Mouse (Mus musculus): ENCODE data around the gene Ubap2l. TPM values are rescaled to one million over a fixed set of nuclear protein-coding genes. Genes with fewer than 3 reads are reported as not detected.

Gene Ubap2l
- polyA plus RNA-seq, 1 experiment from 2014 or later = 64.4 TPM

- peak overlapping the region; percentile 85 for H3K4me2 ChIP-seq (ENCODE audit: low read depth, low read length)
- peaks cover 11% of the 10 kb centered on the region for H3K4me1 ChIP-seq (ENCODE audit: control insufficient read depth, low read depth, low read length)
- peaks cover 20% of the 10 kb centered on the region for H3K36me3 ChIP-seq (ENCODE audit: control insufficient read depth, insufficient read depth)
- H3K27ac ChIP-seq (ENCODE audit: low read length) = peak overlapping the region; percentile 48
- peak; percentile 60 for ATAC-seq (ENCODE audit: low read depth)
- 11% methylated on average over 21 of the region's 23 CpGs for WGBS (ENCODE audit: insufficient replicate concordance)
- H3K27me3 ChIP-seq (ENCODE audit: control insufficient read depth, insufficient read depth, low read depth, low read length) = no peaks in the 10 kb centered on the region
- H3K9me3 ChIP-seq (replicated peaks; ENCODE audit: control insufficient read depth, low read length) = no peaks in the 10 kb centered on the region
- H3K9ac ChIP-seq (ENCODE audit: low read depth, low read length) = peak overlapping the region; percentile 65
- H3K4me3 ChIP-seq (ENCODE audit: low read depth, low read length) = peak overlapping the region; percentile 72
Measured at GRCm38 (mm10) chr3:89997791-89998495, 54.5 kb downstream of the Ubap2l start.

- no peak overlapping the region for H3K4me2 ChIP-seq (ENCODE audit: low read depth, low read length)
- 79% methylated on average over 5 of the region's 5 CpGs for WGBS (ENCODE audit: insufficient replicate concordance)
- H3K9ac ChIP-seq (ENCODE audit: low read depth, low read length) = no peak overlapping the region
- H3K9me3 ChIP-seq (replicated peaks; ENCODE audit: control insufficient read depth, low read length) = no peaks in the 10 kb centered on the region
- peaks cover 11% of the 10 kb centered on the region for H3K4me1 ChIP-seq (ENCODE audit: control insufficient read depth, low read depth, low read length)
- H3K36me3 ChIP-seq (ENCODE audit: control insufficient read depth, insufficient read depth) = peaks cover 8% of the 10 kb centered on the region
- no peak overlapping the region for H3K4me3 ChIP-seq (ENCODE audit: low read depth, low read length)
- ATAC-seq (ENCODE audit: low read depth) = no peak
- H3K27ac ChIP-seq (ENCODE audit: low read length) = no peak overlapping the region
- H3K27me3 ChIP-seq (ENCODE audit: control insufficient read depth, insufficient read depth, low read depth, low read length) = no peaks in the 10 kb centered on the region
Measured at GRCm38 (mm10) chr3:89994807-89995515, 57.5 kb downstream of the Ubap2l start.

- Histone ChIP-seq H3K4me3 (ENCODE audit: low read depth, low read length) (no peak overlapping the region), H3K4me1 (ENCODE audit: control insufficient read depth, low read depth, low read length) (no peaks in the 10 kb centered on the region), H3K36me3 (ENCODE audit: control insufficient read depth, insufficient read depth) (no peaks in the 10 kb centered on the region), H3K27me3 (ENCODE audit: control insufficient read depth, insufficient read depth, low read depth, low read length) (no peaks in the 10 kb centered on the region), H3K4me2 (ENCODE audit: low read depth, low read length) (no peak overlapping the region), H3K9ac (ENCODE audit: low read depth, low read length) (no peak overlapping the region), H3K27ac (ENCODE audit: low read length) (no peak overlapping the region), H3K9me3 (replicated peaks; ENCODE audit: control insufficient read depth, low read length) (no peaks in the 10 kb centered on the region)
- no peak for ATAC-seq (ENCODE audit: low read depth)
- WGBS (ENCODE audit: insufficient replicate concordance) = 45% methylated on average over 4 of the region's 4 CpGs
Measured at GRCm38 (mm10) chr3:89987822-89988221, 64.6 kb downstream of the Ubap2l start.

DNA sequence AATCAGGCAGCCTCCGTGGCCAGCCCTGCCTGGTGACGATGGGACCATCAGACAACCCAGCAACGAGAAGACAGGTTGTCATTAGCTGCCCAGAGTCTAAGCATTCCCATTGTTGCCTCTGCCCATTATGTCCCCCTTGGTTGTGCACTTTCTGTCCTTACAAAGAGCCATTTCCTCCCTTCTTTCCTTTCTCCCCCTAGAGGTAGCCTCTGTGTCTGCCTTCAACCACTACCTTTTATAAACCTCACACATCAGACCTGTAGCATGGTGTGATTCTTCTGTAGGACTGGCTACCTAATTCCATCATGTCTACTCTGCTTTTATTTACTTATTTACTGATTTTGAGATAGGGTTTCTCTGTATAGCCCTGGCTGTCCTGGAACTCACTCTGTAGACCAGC, 65.2 kb downstream of the Ubap2l start:
- Histone ChIP-seq H3K4me3 (ENCODE audit: low read depth, low read length) (no peak overlapping the region), H3K36me3 (ENCODE audit: control insufficient read depth, insufficient read depth) (no peaks in the 10 kb centered on the region), H3K27ac (ENCODE audit: low read length) (no peak overlapping the region), H3K9me3 (replicated peaks; ENCODE audit: control insufficient read depth, low read length) (no peaks in the 10 kb centered on the region), H3K4me2 (ENCODE audit: low read depth, low read length) (no peak overlapping the region), H3K4me1 (ENCODE audit: control insufficient read depth, low read depth, low read length) (no peaks in the 10 kb centered on the region), H3K9ac (ENCODE audit: low read depth, low read length) (no peak overlapping the region), H3K27me3 (ENCODE audit: control insufficient read depth, insufficient read depth, low read depth, low read length) (no peaks in the 10 kb centered on the region)
- 29% methylated on average over 3 of the region's 3 CpGs for WGBS (ENCODE audit: insufficient replicate concordance)
- ATAC-seq (ENCODE audit: low read depth) = no peak

- no peaks in the 10 kb centered on the region for H3K36me3 ChIP-seq (ENCODE audit: control insufficient read depth, insufficient read depth)
- H3K4me1 ChIP-seq (ENCODE audit: control insufficient read depth, low read depth, low read length) = no peaks in the 10 kb centered on the region
- H3K27me3 ChIP-seq (ENCODE audit: control insufficient read depth, insufficient read depth, low read depth, low read length) = no peaks in the 10 kb centered on the region
- H3K9me3 ChIP-seq (replicated peaks; ENCODE audit: control insufficient read depth, low read length) = no peaks in the 10 kb centered on the region
- no peak overlapping the region for H3K4me3 ChIP-seq (ENCODE audit: low read depth, low read length)
- no peak overlapping the region for H3K27ac ChIP-seq (ENCODE audit: low read length)
- ATAC-seq (ENCODE audit: low read depth) = no peak
- 55% methylated on average over 5 of the region's 5 CpGs for WGBS (ENCODE audit: insufficient replicate concordance)
- H3K4me2 ChIP-seq (ENCODE audit: low read depth, low read length) = no peak overlapping the region
- no peak overlapping the region for H3K9ac ChIP-seq (ENCODE audit: low read depth, low read length)
Measured at GRCm38 (mm10) chr3:89982426-89982825, 70.0 kb downstream of the Ubap2l start.

GRCm38 (mm10) chr3:89976859-89977258, 75.6 kb downstream of the Ubap2l start:
- no peak overlapping the region for H3K4me3 ChIP-seq (ENCODE audit: low read depth, low read length)
- no peak for ATAC-seq (ENCODE audit: low read depth)
- H3K36me3 ChIP-seq (ENCODE audit: control insufficient read depth, insufficient read depth) = no peaks in the 10 kb centered on the region
- H3K4me1 ChIP-seq (ENCODE audit: control insufficient read depth, low read depth, low read length) = no peaks in the 10 kb centered on the region
- H3K27me3 ChIP-seq (ENCODE audit: control insufficient read depth, insufficient read depth, low read depth, low read length) = no peaks in the 10 kb centered on the region
- no peak overlapping the region for H3K27ac ChIP-seq (ENCODE audit: low read length)
- no peak overlapping the region for H3K4me2 ChIP-seq (ENCODE audit: low read depth, low read length)
- no peaks in the 10 kb centered on the region for H3K9me3 ChIP-seq (replicated peaks; ENCODE audit: control insufficient read depth, low read length)
- no peak overlapping the region for H3K9ac ChIP-seq (ENCODE audit: low read depth, low read length)

DNA sequence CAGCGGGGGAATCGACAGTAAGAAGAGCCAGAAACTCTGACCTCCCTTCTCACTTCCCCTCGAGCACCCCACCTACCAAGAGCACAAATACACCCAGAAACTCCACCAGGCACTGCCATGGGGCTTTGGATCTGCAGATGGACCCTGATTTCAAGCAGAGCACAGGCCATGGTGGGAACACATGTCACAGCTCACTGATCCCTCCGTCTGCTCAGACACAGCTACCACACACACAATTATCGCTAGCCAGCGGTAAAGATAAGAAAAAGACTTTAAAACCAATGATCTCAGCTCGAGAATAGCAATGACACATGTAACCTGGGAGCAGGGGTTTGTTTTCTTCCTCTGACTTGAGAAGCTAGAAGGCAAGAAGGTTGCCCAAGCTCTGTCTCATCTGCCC, 83.9 kb downstream of the Ubap2l start:
- Histone ChIP-seq H3K9me3 (replicated peaks; ENCODE audit: control insufficient read depth, low read length) (no peaks in the 10 kb centered on the region), H3K27ac (ENCODE audit: low read length) (no peak overlapping the region), H3K4me2 (ENCODE audit: low read depth, low read length) (no peak overlapping the region), H3K4me3 (ENCODE audit: low read depth, low read length) (no peak overlapping the region), H3K9ac (ENCODE audit: low read depth, low read length) (no peak overlapping the region), H3K27me3 (ENCODE audit: control insufficient read depth, insufficient read depth, low read depth, low read length) (peaks cover 8% of the 10 kb centered on the region), H3K4me1 (ENCODE audit: control insufficient read depth, low read depth, low read length) (no peaks in the 10 kb centered on the region; the same call in 1 of the 2 replicates), H3K36me3 (ENCODE audit: control insufficient read depth, insufficient read depth) (no peaks in the 10 kb centered on the region)
- 21% methylated on average over 7 of the region's 7 CpGs for WGBS (ENCODE audit: insufficient replicate concordance)
- ATAC-seq (ENCODE audit: low read depth) = no peak

GRCm38 (mm10) chr3:89966946-89967345, 85.5 kb downstream of the Ubap2l start:
- Histone ChIP-seq H3K4me1 (ENCODE audit: control insufficient read depth, low read depth, low read length) (no peaks in the 10 kb centered on the region; the same call in 1 of the 2 replicates), H3K27ac (ENCODE audit: low read length) (no peak overlapping the region), H3K36me3 (ENCODE audit: control insufficient read depth, insufficient read depth) (no peaks in the 10 kb centered on the region), H3K27me3 (ENCODE audit: control insufficient read depth, insufficient read depth, low read depth, low read length) (peaks cover 24% of the 10 kb centered on the region), H3K4me2 (ENCODE audit: low read depth, low read length) (no peak overlapping the region), H3K4me3 (ENCODE audit: low read depth, low read length) (no peak overlapping the region), H3K9ac (ENCODE audit: low read depth, low read length) (no peak overlapping the region), H3K9me3 (replicated peaks; ENCODE audit: control insufficient read depth, low read length) (no peaks in the 10 kb centered on the region)
- ATAC-seq (ENCODE audit: low read depth) = no peak
- 49% methylated on average over 4 of the region's 4 CpGs for whole genome bisulfite sequencing (ENCODE audit: insufficient replicate concordance)

DNA sequence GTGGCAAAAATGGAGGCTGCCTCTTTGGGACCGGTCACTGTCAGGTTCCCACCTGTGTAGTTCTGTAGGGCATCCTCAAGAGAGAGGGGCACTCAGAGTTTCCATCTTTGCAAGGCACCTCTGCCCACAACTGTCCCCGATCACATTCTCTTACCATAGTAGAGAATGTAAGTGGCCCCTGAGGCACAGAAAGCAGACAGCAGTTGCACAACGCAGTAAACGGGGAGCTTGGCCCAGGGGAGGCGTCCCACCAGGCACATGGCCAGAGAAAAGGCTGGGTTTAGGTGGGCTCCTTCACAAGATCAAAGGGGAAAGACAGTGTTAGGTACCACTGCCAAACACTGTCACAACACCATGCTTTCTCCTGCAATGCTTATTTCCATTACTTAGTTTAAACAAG, 86.5 kb downstream of the Ubap2l start:
- no peak overlapping the region for H3K4me2 ChIP-seq (ENCODE audit: low read depth, low read length)
- WGBS (ENCODE audit: insufficient replicate concordance) = 71% methylated on average over 5 of the region's 5 CpGs
- no peak for ATAC-seq (ENCODE audit: low read depth)
- H3K4me1 ChIP-seq (ENCODE audit: control insufficient read depth, low read depth, low read length) = no peaks in the 10 kb centered on the region; the same call in 1 of the 2 replicates
- H3K9me3 ChIP-seq (replicated peaks; ENCODE audit: control insufficient read depth, low read length) = no peaks in the 10 kb centered on the region
- peaks cover 34% of the 10 kb centered on the region for H3K27me3 ChIP-seq (ENCODE audit: control insufficient read depth, insufficient read depth, low read depth, low read length)
- H3K27ac ChIP-seq (ENCODE audit: low read length) = no peak overlapping the region
- no peak overlapping the region for H3K4me3 ChIP-seq (ENCODE audit: low read depth, low read length)
- no peak overlapping the region for H3K9ac ChIP-seq (ENCODE audit: low read depth, low read length)
- H3K36me3 ChIP-seq (ENCODE audit: control insufficient read depth, insufficient read depth) = no peaks in the 10 kb centered on the region

All from liver, embryonic 16.5 days (tissue).